Mouse (Mus musculus): Measurements from ENCODE around the gene Kcnq1.

DNA sequence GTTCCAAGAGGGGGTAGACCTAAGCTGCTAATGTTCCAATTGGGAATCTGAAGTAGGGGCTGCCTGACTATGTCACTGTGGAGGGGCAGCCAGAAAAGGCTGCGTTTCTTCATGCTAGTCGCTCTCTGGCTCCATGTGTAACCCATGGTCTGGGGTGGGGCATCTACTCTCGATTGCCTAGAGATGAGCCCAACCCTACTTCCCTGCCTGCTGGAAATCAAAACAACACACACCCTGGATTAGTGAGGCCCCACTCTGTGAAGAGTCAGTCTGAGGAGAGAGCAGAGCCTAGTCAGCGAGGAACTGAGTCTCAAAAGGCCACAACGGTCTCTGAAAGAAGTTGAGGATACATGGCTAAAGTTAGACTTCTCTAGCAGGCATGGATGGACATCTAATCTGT, 40.9 kb downstream of the Kcnq1 start:
- TF ChIP-seq EP300 (optimal IDR thresholded peaks at IDR 0.05) (no peak), CTCF (IDR thresholded peaks at IDR 0.05; ENCODE audit: low read depth) (no peak)
